Mouse (Mus musculus) midbrain, embryonic 15.5 days (tissue): ENCODE data around the gene Lpar1. TPM values are rescaled to one million over a fixed set of nuclear protein-coding genes. Genes with fewer than 3 reads are reported as not detected.

Source experiments
- ATAC-seq: fragments of 200-750 bp; cut with Nextera tagmentation; replicated peaks from 2 replicates; pipeline ENCODE4 v1.8.0; 2017; ENCODE audit warnings: moderate TSS enrichment
- H3K27ac ChIP-seq: fragments of 300-500 bp; sonication (generic); 2 replicates; pipeline ENCODE4 v1.5.1; 2015; ENCODE audit warnings: mild to moderate bottlenecking, inconsistent platforms
- H3K27me3 ChIP-seq: fragments of 300-500 bp; sonication (generic); replicated peaks from 2 replicates; pipeline ENCODE4 v1.6.1; 2015; ENCODE audit warnings: inconsistent platforms
- H3K36me3 ChIP-seq: fragments of 300-500 bp; sonication (generic); replicated peaks from 2 replicates; pipeline ENCODE4 v1.6.1; 2015; ENCODE audit warnings: inconsistent platforms
- H3K4me1 ChIP-seq: fragments of 300-500 bp; sonication (generic); 2 replicates; pipeline ENCODE4 v1.6.1; 2015; ENCODE audit warnings: inconsistent platforms
- H3K4me2 ChIP-seq: fragments of 300-500 bp; sonication (generic); 2 replicates; pipeline ENCODE4 v1.6.1; 2015; ENCODE audit warnings: inconsistent platforms, mild to moderate bottlenecking, moderate library complexity
- H3K4me3 ChIP-seq: fragments of 300-500 bp; sonication (generic); 2 replicates; pipeline ENCODE4 v1.5.1; 2015; ENCODE audit warnings: mild to moderate bottlenecking, inconsistent platforms
- H3K9ac ChIP-seq: fragments of 300-500 bp; sonication (generic); 2 replicates; pipeline ENCODE4 v1.6.1; 2015; ENCODE audit warnings: mild to moderate bottlenecking, inconsistent platforms
- H3K9me3 ChIP-seq: fragments of 300-500 bp; sonication (generic); 2 replicates; pipeline ENCODE4 v1.6.1; 2016; ENCODE audit warnings: inconsistent platforms
- WGBS: fragments of 180-500 bp; shearing (Covaris S2); methylation state at CpG from one replicate; pipeline ENCODE4 v1.1.7; 2015; ENCODE audit warnings: mixed read lengths; 5-methylcytosine and 5-hydroxymethylcytosine counted together
- polyA plus RNA-seq: library from polyadenylated mRNA; unstranded; fragments of >200 nt; fragmentation: Nextera tagmentation; extraction: Ambion mirVana; gene quantifications from 2 replicates; pipeline ENCODE4 v1.2.1, GENCODE M21; 2015

Lpar1 gene
- polyA plus RNA-seq, 1 experiment from 2014 or later, result 27.6 TPM

- H3K4me1 ChIP-seq, result no peaks in the 10 kb centered on the region
- H3K9me3 ChIP-seq, result no peaks in the 10 kb centered on the region
- H3K9ac ChIP-seq, result no peak overlapping the region
- H3K27me3 ChIP-seq, result no peaks in the 10 kb centered on the region
- ATAC-seq, result no peak
- no peaks in the 10 kb centered on the region for H3K36me3 ChIP-seq
- H3K27ac ChIP-seq, result no peak overlapping the region
- 94% methylated on average over 3 of the region's 3 CpGs for WGBS
- no peak overlapping the region for H3K4me3 ChIP-seq
- H3K4me2 ChIP-seq, result no peak overlapping the region
These were observed 12.9 kb downstream of the Lpar1 start for GRCm38 (mm10) chr4:58540841-58541240.

- Histone ChIP-seq H3K27me3 (no peaks in the 10 kb centered on the region), H3K4me1 (no peaks in the 10 kb centered on the region), H3K4me2 (no peak overlapping the region), H3K27ac (no peak overlapping the region), H3K9me3 (no peaks in the 10 kb centered on the region), H3K9ac (no peak overlapping the region), H3K4me3 (no peak overlapping the region), H3K36me3 (no peaks in the 10 kb centered on the region)
- WGBS, result 91% methylated on average over 8 of the region's 8 CpGs
- ATAC-seq, result no peak
These were observed 13.3 kb downstream of the Lpar1 start for GRCm38 (mm10) chr4:58540385-58540784.

- Histone ChIP-seq H3K4me3 (no peak overlapping the region), H3K4me1 (peaks cover 8% of the 10 kb centered on the region; the same call in 1 of the 2 replicates), H3K27me3 (no peaks in the 10 kb centered on the region), H3K9me3 (no peaks in the 10 kb centered on the region), H3K9ac (no peak overlapping the region), H3K4me2 (no peak overlapping the region), H3K27ac (no peak overlapping the region), H3K36me3 (no peaks in the 10 kb centered on the region)
- 90% methylated on average over 3 of the region's 3 CpGs for WGBS
- ATAC-seq, result no peak
These were observed 15.0 kb downstream of the Lpar1 start for GRCm38 (mm10) chr4:58538696-58539095.

- Histone ChIP-seq H3K9ac (no peak overlapping the region), H3K9me3 (no peaks in the 10 kb centered on the region), H3K27me3 (no peaks in the 10 kb centered on the region), H3K36me3 (no peaks in the 10 kb centered on the region), H3K4me3 (no peak overlapping the region), H3K27ac (no peak overlapping the region), H3K4me1 (peaks cover 8% of the 10 kb centered on the region; the same call in 1 of the 2 replicates), H3K4me2 (no peak overlapping the region)
- 93% methylated on average over 6 of the region's 6 CpGs for WGBS
- ATAC-seq, result no peak
These were observed 17.9 kb downstream of the Lpar1 start for GRCm38 (mm10) chr4:58535754-58536153.

- H3K36me3 ChIP-seq, result no peaks in the 10 kb centered on the region
- ATAC-seq, result no peak; the same call in 1 of the 2 replicates
- H3K27ac ChIP-seq, result no peak overlapping the region
- H3K4me2 ChIP-seq, result 0 out of 2 replicates have a peak overlapping the region, but pooled peaks have one; percentile 38
- WGBS, result 82% methylated on average over 15 of the region's 15 CpGs
- H3K4me3 ChIP-seq, result no peak overlapping the region
- H3K9ac ChIP-seq, result no peak overlapping the region
- H3K4me1 ChIP-seq, result peaks cover 8% of the 10 kb centered on the region; the same call in 1 of the 2 replicates
- H3K9me3 ChIP-seq, result no peaks in the 10 kb centered on the region
- no peaks in the 10 kb centered on the region for H3K27me3 ChIP-seq
These were observed 18.9 kb downstream of the Lpar1 start for GRCm38 (mm10) chr4:58534726-58535350.

GRCm38 (mm10) chr4:58534141-58534571 is 19.5 kb downstream of the Lpar1 start:
- peak overlapping the region; percentile 38 for H3K4me2 ChIP-seq
- ATAC-seq, result peak; percentile 84
- H3K9me3 ChIP-seq, result no peaks in the 10 kb centered on the region
- no peak overlapping the region for H3K27ac ChIP-seq
- 31% methylated on average over 13 of the region's 13 CpGs for WGBS
- no peaks in the 10 kb centered on the region for H3K27me3 ChIP-seq
- H3K36me3 ChIP-seq, result no peaks in the 10 kb centered on the region
- peak overlapping the region; percentile 17 for H3K4me3 ChIP-seq
- no peak overlapping the region for H3K9ac ChIP-seq
- peaks cover 8% of the 10 kb centered on the region; the same call in 1 of the 2 replicates for H3K4me1 ChIP-seq

GRCm38 (mm10) chr4:58533519-58533918 is 20.2 kb downstream of the Lpar1 start:
- Histone ChIP-seq H3K27ac (no peak overlapping the region), H3K4me1 (peaks cover 8% of the 10 kb centered on the region; the same call in 1 of the 2 replicates), H3K4me3 (no peak overlapping the region), H3K4me2 (no peak overlapping the region), H3K36me3 (no peaks in the 10 kb centered on the region), H3K9ac (no peak overlapping the region), H3K27me3 (no peaks in the 10 kb centered on the region), H3K9me3 (no peaks in the 10 kb centered on the region)
- ATAC-seq, result peak; percentile 62; the same call in 1 of the 2 replicates
- 10% methylated on average over 3 of the region's 3 CpGs for WGBS

- ATAC-seq, result no peak
- WGBS, result 76% methylated on average over 3 of the region's 3 CpGs
- H3K9me3 ChIP-seq, result no peaks in the 10 kb centered on the region
- no peaks in the 10 kb centered on the region for H3K36me3 ChIP-seq
- H3K4me1 ChIP-seq, result peaks cover 8% of the 10 kb centered on the region; the same call in 1 of the 2 replicates
- no peak overlapping the region for H3K4me2 ChIP-seq
- no peak overlapping the region for H3K27ac ChIP-seq
- no peak overlapping the region for H3K9ac ChIP-seq
- H3K4me3 ChIP-seq, result no peak overlapping the region
- no peaks in the 10 kb centered on the region for H3K27me3 ChIP-seq
These were observed 21.4 kb downstream of the Lpar1 start for GRCm38 (mm10) chr4:58532326-58532725.

- Histone ChIP-seq H3K4me3 (no peak overlapping the region), H3K27me3 (no peaks in the 10 kb centered on the region), H3K4me2 (no peak overlapping the region), H3K27ac (no peak overlapping the region), H3K9ac (no peak overlapping the region), H3K36me3 (no peaks in the 10 kb centered on the region), H3K9me3 (no peaks in the 10 kb centered on the region), H3K4me1 (peaks cover 8% of the 10 kb centered on the region; the same call in 1 of the 2 replicates)
- ATAC-seq, result no peak
- WGBS, result 93% methylated on average over 5 of the region's 5 CpGs
These were observed 23.0 kb downstream of the Lpar1 start for GRCm38 (mm10) chr4:58530706-58531105.

- H3K4me2 ChIP-seq, result no peak overlapping the region
- no peak overlapping the region for H3K9ac ChIP-seq
- no peak overlapping the region for H3K4me3 ChIP-seq
- peaks cover 8% of the 10 kb centered on the region; the same call in 1 of the 2 replicates for H3K4me1 ChIP-seq
- H3K27ac ChIP-seq, result no peak overlapping the region
- no peaks in the 10 kb centered on the region for H3K36me3 ChIP-seq
- ATAC-seq, result no peak
- H3K9me3 ChIP-seq, result no peaks in the 10 kb centered on the region
- H3K27me3 ChIP-seq, result no peaks in the 10 kb centered on the region
- WGBS, result 62% methylated on average over 3 of the region's 3 CpGs
These were observed 23.4 kb downstream of the Lpar1 start for GRCm38 (mm10) chr4:58530279-58530678.

- no peaks in the 10 kb centered on the region for H3K9me3 ChIP-seq
- H3K4me3 ChIP-seq, result no peak overlapping the region
- no peak overlapping the region for H3K4me2 ChIP-seq
- H3K27ac ChIP-seq, result no peak overlapping the region
- WGBS, result 91% methylated on average over 3 of the region's 3 CpGs
- no peaks in the 10 kb centered on the region for H3K27me3 ChIP-seq
- H3K4me1 ChIP-seq, result no peaks in the 10 kb centered on the region
- no peak overlapping the region for H3K9ac ChIP-seq
- no peak for ATAC-seq
- no peaks in the 10 kb centered on the region for H3K36me3 ChIP-seq
These were observed 25.8 kb downstream of the Lpar1 start for GRCm38 (mm10) chr4:58527852-58528251.

GRCm38 (mm10) chr4:58521137-58521536 is 32.6 kb downstream of the Lpar1 start:
- Histone ChIP-seq H3K27ac (no peak overlapping the region), H3K9me3 (no peaks in the 10 kb centered on the region; the same call in 1 of the 2 replicates), H3K9ac (no peak overlapping the region), H3K4me1 (no peaks in the 10 kb centered on the region), H3K4me3 (no peak overlapping the region), H3K27me3 (no peaks in the 10 kb centered on the region), H3K36me3 (no peaks in the 10 kb centered on the region), H3K4me2 (no peak overlapping the region)
- ATAC-seq, result no peak
- WGBS, result 84% methylated on average over 8 of the region's 8 CpGs

GRCm38 (mm10) chr4:58520531-58520930 is 33.2 kb downstream of the Lpar1 start:
- Histone ChIP-seq H3K9ac (no peak overlapping the region), H3K4me3 (no peak overlapping the region), H3K9me3 (no peaks in the 10 kb centered on the region; the same call in 1 of the 2 replicates), H3K27ac (no peak overlapping the region), H3K4me1 (no peaks in the 10 kb centered on the region), H3K4me2 (no peak overlapping the region), H3K36me3 (no peaks in the 10 kb centered on the region), H3K27me3 (no peaks in the 10 kb centered on the region)
- 90% methylated on average over 5 of the region's 5 CpGs for WGBS
- no peak for ATAC-seq
